Mouse (Mus musculus): ENCODE data around the gene Arhgap22.

- TF ChIP-seq CTCF (IDR thresholded peaks at IDR 0.05), result no peak
- TF ChIP-seq EP300 (IDR thresholded peaks at IDR 0.05; ENCODE audit: insufficient read depth, low read depth, low read length), result no peak
These were observed 156.2 kb downstream of the Arhgap22 start for GRCm38 (mm10) chr14:33370056-33370455.

Measured in heart, adult 2 months (tissue).